Mouse (Mus musculus) neural tube, embryonic 12.5 days (tissue): Measurements from ENCODE around the gene Strn4. TPM values are rescaled to one million over a fixed set of nuclear protein-coding genes. Genes with fewer than 3 reads are reported as not detected.
A peak's percentile ranks its signal among the peaks of the same experiment; 100 is the strongest.

Experiments used
- ATAC-seq: fragments of 200-750 bp; cut with Nextera tagmentation; 2 replicates; pipeline ENCODE4 v1.8.0; 2017; ENCODE audit warnings: low read depth, mild to moderate bottlenecking, moderate TSS enrichment, moderate library complexity; ENCODE audit not compliant: low FRiP score
- H3K27ac ChIP-seq: fragments of 300-500 bp; sonication (generic); 2 replicates; pipeline ENCODE4 v1.5.1; 2016
- H3K27me3 ChIP-seq: fragments of 300-500 bp; sonication (generic); replicated peaks from 2 replicates; pipeline ENCODE4 v1.6.1; 2016; ENCODE audit warnings: mild to moderate bottlenecking
- H3K36me3 ChIP-seq: fragments of 300-500 bp; sonication (generic); 2 replicates; pipeline ENCODE4 v1.6.1; 2016; ENCODE audit warnings: mild to moderate bottlenecking
- H3K4me1 ChIP-seq: fragments of 300-500 bp; sonication (generic); 2 replicates; pipeline ENCODE4 v1.6.1; 2016
- H3K4me2 ChIP-seq: fragments of 300-500 bp; sonication (generic); replicated peaks from 2 replicates; pipeline ENCODE4 v1.6.1; 2016; ENCODE audit warnings: mild to moderate bottlenecking
- H3K4me3 ChIP-seq: fragments of 300-500 bp; sonication (generic); 2 replicates; pipeline ENCODE4 v1.5.1; 2016
- H3K9ac ChIP-seq: fragments of 300-500 bp; sonication (generic); 2 replicates; pipeline ENCODE4 v1.6.1; 2016; ENCODE audit warnings: mild to moderate bottlenecking
- H3K9me3 ChIP-seq: fragments of 300-500 bp; sonication (generic); 2 replicates; pipeline ENCODE4 v1.6.1; 2016; ENCODE audit warnings: mild to moderate bottlenecking
- WGBS: fragments of 180-500 bp; shearing (Covaris S2); methylation state at CpG from one replicate; pipeline ENCODE4 v1.1.7; 2016; 5-methylcytosine and 5-hydroxymethylcytosine counted together
- polyA plus RNA-seq: library from polyadenylated mRNA; unstranded; fragments of >200 nt; fragmentation: Nextera tagmentation; extraction: Ambion mirVana; gene quantifications from 2 replicates; pipeline ENCODE4 v1.2.1, GENCODE M21; 2016

Gene Strn4
- polyA plus RNA-seq, 1 experiment from 2014 or later, result 170 TPM

DNA sequence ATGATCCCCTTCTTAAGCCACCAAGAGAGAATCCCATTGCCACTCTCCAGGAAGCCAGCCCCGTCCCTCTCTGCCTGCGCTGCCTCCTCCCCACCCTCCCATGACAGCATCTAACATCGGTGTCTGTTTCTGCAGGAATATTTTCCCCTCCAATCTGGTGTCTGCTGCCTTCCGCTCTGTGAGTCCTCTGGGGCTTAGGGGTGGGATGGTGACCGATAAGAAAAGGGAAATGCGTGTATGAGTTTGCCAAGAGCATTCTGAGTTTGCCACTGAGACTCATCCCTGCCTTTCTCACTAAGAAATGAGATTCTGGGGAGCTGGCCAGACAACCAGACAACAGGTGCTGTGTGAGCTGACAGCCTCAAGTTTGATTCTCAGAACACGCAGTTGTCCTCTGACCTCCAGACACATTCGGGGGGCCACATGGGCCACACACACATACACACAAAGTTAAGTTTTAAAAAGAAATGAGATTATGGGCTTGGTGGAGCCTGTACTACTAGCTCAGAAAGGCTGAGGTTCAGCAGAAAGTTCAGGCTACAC lies 30.1 kb upstream of the Strn4 start:
- no peaks in the 10 kb centered on the region for H3K9me3 ChIP-seq
- H3K4me1 ChIP-seq, result peaks cover 25% of the 10 kb centered on the region
- WGBS, result 81% methylated on average over 8 of the region's 8 CpGs
- H3K4me3 ChIP-seq, result no peak overlapping the region
- H3K27ac ChIP-seq, result no peak overlapping the region
- H3K4me2 ChIP-seq, result no peak overlapping the region
- H3K36me3 ChIP-seq, result no peaks in the 10 kb centered on the region; the same call in 1 of the 2 replicates
- no peak overlapping the region for H3K9ac ChIP-seq
- ATAC-seq, result no peak
- H3K27me3 ChIP-seq, result peaks cover 7% of the 10 kb centered on the region; the same call in 1 of the 2 replicates

GRCm38 (mm10) chr7:16792316-16792715 lies 23.4 kb upstream of the Strn4 start:
- no peak for ATAC-seq
- H3K27ac ChIP-seq, result no peak overlapping the region
- no peak overlapping the region for H3K4me2 ChIP-seq
- H3K9me3 ChIP-seq, result no peaks in the 10 kb centered on the region
- H3K4me1 ChIP-seq, result no peaks in the 10 kb centered on the region
- no peak overlapping the region for H3K4me3 ChIP-seq
- no peaks in the 10 kb centered on the region for H3K27me3 ChIP-seq
- H3K9ac ChIP-seq, result no peak overlapping the region
- WGBS, result 78% methylated on average over 5 of the region's 5 CpGs
- peaks cover 4% of the 10 kb centered on the region for H3K36me3 ChIP-seq

DNA sequence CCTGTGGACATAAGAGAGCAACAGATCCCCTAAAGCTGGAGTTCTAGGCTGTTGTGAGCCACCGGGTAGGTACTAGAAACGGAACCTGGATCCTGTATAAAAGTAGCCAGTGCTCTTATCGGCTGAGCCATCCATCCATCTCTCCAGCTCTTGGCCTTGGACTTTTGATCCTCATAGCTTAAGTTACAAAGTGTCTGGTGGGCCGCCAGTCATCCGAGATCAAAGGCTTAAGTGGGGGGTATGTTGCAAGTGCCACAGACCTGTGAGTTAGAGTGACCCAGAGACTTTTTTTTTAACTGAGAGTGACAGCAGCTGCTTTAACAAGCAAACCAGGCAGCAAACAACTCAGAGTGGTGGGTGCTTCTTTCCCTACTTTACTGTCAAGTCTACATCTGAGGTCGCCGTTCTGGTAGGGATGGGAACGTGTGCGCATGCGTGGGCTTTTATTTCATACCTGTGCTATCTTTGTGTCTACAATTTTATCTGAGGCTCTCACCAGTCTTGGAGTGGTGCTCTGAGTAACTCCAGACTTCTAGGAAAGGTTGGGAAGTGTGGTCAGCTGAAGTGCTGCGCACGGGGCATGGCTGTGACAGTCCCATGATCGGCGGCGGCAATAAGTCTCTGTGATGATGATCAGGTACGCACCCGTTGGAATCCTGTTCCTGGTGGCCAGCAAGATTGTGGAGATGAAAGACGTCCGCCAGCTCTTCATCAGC lies 22.5 kb upstream of the Strn4 start:
- no peak overlapping the region for H3K9ac ChIP-seq
- 92% methylated on average over 19 of the region's 19 CpGs for WGBS
- no peaks in the 10 kb centered on the region for H3K27me3 ChIP-seq
- no peaks in the 10 kb centered on the region for H3K4me1 ChIP-seq
- ATAC-seq, result no peak
- no peaks in the 10 kb centered on the region for H3K9me3 ChIP-seq
- H3K36me3 ChIP-seq, result peaks cover 11% of the 10 kb centered on the region
- H3K4me3 ChIP-seq, result no peak overlapping the region
- H3K4me2 ChIP-seq, result no peak overlapping the region
- H3K27ac ChIP-seq, result no peak overlapping the region

- no peak overlapping the region for H3K4me2 ChIP-seq
- peaks cover 11% of the 10 kb centered on the region for H3K36me3 ChIP-seq
- 94% methylated on average over 5 of the region's 5 CpGs for WGBS
- H3K4me3 ChIP-seq, result no peak overlapping the region
- H3K27me3 ChIP-seq, result no peaks in the 10 kb centered on the region
- no peak overlapping the region for H3K27ac ChIP-seq
- no peaks in the 10 kb centered on the region for H3K9me3 ChIP-seq
- H3K4me1 ChIP-seq, result no peaks in the 10 kb centered on the region
- no peak overlapping the region for H3K9ac ChIP-seq
- ATAC-seq, result no peak
Observed at GRCm38 (mm10) chr7:16794886-16795285, 20.8 kb upstream of the Strn4 start.

DNA sequence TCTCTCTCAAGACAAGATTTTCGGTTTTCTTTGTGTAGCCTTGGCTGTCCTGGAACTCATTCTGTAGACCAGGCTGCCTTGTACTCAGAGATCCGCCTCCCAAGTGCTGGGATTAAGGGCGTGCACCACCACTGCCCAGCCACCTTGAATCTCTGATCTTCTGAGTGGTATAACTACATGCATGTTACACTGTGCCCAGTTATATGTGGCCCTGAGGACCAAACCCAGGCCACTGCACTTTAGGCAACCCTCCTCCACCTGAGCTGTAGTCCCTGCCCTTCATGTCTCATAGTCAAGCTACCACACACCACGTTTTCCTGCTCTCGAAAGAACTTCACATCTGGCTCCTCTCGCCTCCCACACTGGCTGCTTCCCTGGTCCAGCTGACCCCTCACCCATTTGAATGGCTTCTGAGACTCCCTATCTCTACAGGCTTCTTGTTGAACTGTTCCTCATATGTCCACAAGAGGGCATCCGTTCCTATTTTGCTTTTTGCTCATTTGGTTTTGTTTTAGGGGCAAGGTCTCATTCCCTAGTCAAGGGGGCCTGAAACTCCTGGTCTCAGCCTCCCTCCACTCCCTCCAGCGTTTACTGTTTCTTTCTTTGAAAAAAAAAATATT lies 11.2 kb upstream of the Strn4 start:
- H3K9me3 ChIP-seq, result no peaks in the 10 kb centered on the region
- no peak overlapping the region for H3K4me3 ChIP-seq
- no peak overlapping the region for H3K27ac ChIP-seq
- no peak overlapping the region for H3K4me2 ChIP-seq
- no peaks in the 10 kb centered on the region for H3K4me1 ChIP-seq
- ATAC-seq, result no peak
- H3K27me3 ChIP-seq, result no peaks in the 10 kb centered on the region
- H3K9ac ChIP-seq, result no peak overlapping the region
- peaks cover 21% of the 10 kb centered on the region for H3K36me3 ChIP-seq
- WGBS, result 35% methylated on average over 8 of the region's 8 CpGs

- no peak overlapping the region for H3K4me2 ChIP-seq
- no peak for ATAC-seq
- WGBS, result 88% methylated on average over 9 of the region's 9 CpGs
- H3K4me1 ChIP-seq, result peaks cover 19% of the 10 kb centered on the region
- H3K9me3 ChIP-seq, result no peaks in the 10 kb centered on the region
- H3K27ac ChIP-seq, result no peak overlapping the region
- H3K36me3 ChIP-seq, result peaks cover 25% of the 10 kb centered on the region
- H3K27me3 ChIP-seq, result peaks cover 29% of the 10 kb centered on the region
- H3K9ac ChIP-seq, result no peak overlapping the region
- H3K4me3 ChIP-seq, result no peak overlapping the region
Observed at GRCm38 (mm10) chr7:16807936-16808335, 7.8 kb upstream of the Strn4 start.

- no peak overlapping the region for H3K9ac ChIP-seq
- H3K9me3 ChIP-seq, result no peaks in the 10 kb centered on the region
- ATAC-seq, result no peak
- 87% methylated on average over 9 of the region's 9 CpGs for WGBS
- peaks cover 29% of the 10 kb centered on the region for H3K27me3 ChIP-seq
- no peak overlapping the region for H3K27ac ChIP-seq
- no peak overlapping the region for H3K4me3 ChIP-seq
- peaks cover 25% of the 10 kb centered on the region for H3K36me3 ChIP-seq
- no peak overlapping the region for H3K4me2 ChIP-seq
- peaks cover 19% of the 10 kb centered on the region for H3K4me1 ChIP-seq
Observed at GRCm38 (mm10) chr7:16808647-16809046, 7.0 kb upstream of the Strn4 start.

DNA sequence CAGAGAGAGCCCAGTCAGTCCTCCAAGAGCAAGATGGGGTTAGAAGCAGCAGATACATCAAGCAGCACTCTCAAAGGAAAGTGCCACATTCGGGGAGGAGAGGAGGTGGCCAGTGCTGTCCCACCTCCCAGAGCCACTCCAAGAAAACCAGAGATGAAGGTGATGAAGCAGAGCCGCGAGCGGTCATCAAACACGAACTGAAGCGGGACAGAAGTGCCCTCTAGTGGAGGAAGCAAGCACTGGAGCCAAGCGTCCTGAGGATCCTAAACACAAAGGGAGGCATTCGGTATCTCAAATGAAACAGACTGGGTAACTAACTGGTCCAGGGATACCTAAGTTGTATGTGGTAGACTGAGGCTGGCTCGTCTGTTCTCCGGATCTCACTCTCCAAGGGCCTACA lies 6.0 kb upstream of the Strn4 start:
- no peaks in the 10 kb centered on the region for H3K9me3 ChIP-seq
- 28% methylated on average over 10 of the region's 10 CpGs for WGBS
- peaks cover 29% of the 10 kb centered on the region for H3K27me3 ChIP-seq
- no peak overlapping the region for H3K4me3 ChIP-seq
- no peak overlapping the region for H3K9ac ChIP-seq
- no peak overlapping the region for H3K27ac ChIP-seq
- H3K4me2 ChIP-seq, result peak overlapping the region; percentile 28
- ATAC-seq, result no peak
- H3K36me3 ChIP-seq, result peaks cover 25% of the 10 kb centered on the region
- peaks cover 28% of the 10 kb centered on the region for H3K4me1 ChIP-seq

GRCm38 (mm10) chr7:16810399-16810919 lies 5.2 kb upstream of the Strn4 start:
- ATAC-seq, result no peak
- Histone ChIP-seq H3K27me3 (peaks cover 29% of the 10 kb centered on the region), H3K9ac (peak overlapping the region; percentile 62), H3K9me3 (no peaks in the 10 kb centered on the region), H3K4me1 (peaks cover 36% of the 10 kb centered on the region), H3K36me3 (peaks cover 25% of the 10 kb centered on the region), H3K27ac (no peak overlapping the region), H3K4me2 (peak overlapping the region; percentile 83), H3K4me3 (peak overlapping the region; percentile 43)
- WGBS, result 56% methylated on average over 28 of the region's 28 CpGs

DNA sequence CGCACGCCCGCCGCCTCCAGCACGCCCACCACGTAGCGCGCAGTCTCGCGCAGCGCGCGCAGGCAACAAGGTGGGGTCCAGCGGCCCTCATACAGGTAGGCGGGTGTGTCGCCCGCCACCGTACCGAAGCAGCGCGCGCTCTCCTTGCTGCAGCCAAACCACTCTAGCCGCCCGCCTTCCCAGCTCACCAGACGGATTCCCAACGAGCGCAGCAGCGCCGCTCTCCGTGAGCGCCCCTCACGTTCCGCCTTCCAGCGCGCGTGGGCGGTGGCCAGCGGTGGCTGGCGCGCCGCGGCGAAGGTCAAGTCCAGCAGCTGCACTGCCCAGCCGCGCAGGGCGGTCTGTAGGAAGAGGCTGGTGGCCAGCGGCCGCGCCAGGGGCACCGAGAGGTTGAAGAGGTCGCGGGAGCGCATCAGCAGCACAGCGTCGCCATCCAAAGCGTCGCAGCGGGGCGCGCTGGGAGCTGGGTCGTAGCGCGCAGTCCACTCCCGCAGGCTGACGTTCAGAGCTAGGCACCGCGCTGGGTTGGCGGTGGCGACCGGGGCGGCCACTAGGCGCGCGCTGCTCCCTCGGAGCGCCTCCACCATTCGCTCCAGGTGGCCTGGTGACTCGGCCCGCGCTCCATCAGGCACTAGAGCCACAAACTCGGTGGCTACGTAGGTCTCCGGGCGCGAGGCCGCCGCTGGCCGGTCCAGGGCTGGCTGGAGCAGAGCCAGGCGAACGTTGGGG lies 4.6 kb upstream of the Strn4 start:
- 6% methylated on average over 90 of the region's 90 CpGs for WGBS
- no peak for ATAC-seq
- Histone ChIP-seq H3K9me3 (no peaks in the 10 kb centered on the region), H3K27me3 (peaks cover 29% of the 10 kb centered on the region), H3K4me3 (peak overlapping the region; percentile 43), H3K27ac (peak overlapping the region; percentile 37; the same call in 1 of the 2 replicates), H3K4me2 (peak overlapping the region; percentile 83), H3K36me3 (peaks cover 25% of the 10 kb centered on the region), H3K9ac (peak overlapping the region; percentile 62), H3K4me1 (peaks cover 38% of the 10 kb centered on the region)

GRCm38 (mm10) chr7:16811649-16812070 lies 4.0 kb upstream of the Strn4 start:
- Histone ChIP-seq H3K4me1 (peaks cover 38% of the 10 kb centered on the region), H3K9me3 (no peaks in the 10 kb centered on the region), H3K4me2 (peak overlapping the region; percentile 83), H3K4me3 (peak overlapping the region; percentile 43), H3K36me3 (peaks cover 25% of the 10 kb centered on the region), H3K27ac (no peak overlapping the region), H3K27me3 (peaks cover 29% of the 10 kb centered on the region), H3K9ac (peak overlapping the region; percentile 62)
- no peak for ATAC-seq
- WGBS, result 9% methylated on average over 17 of the region's 17 CpGs

- no peak for ATAC-seq
- Histone ChIP-seq H3K27me3 (peaks cover 29% of the 10 kb centered on the region), H3K4me1 (peaks cover 45% of the 10 kb centered on the region), H3K36me3 (peaks cover 19% of the 10 kb centered on the region), H3K9ac (no peak overlapping the region), H3K27ac (no peak overlapping the region), H3K4me2 (no peak overlapping the region), H3K4me3 (no peak overlapping the region), H3K9me3 (no peaks in the 10 kb centered on the region)
- WGBS, result 70% methylated on average over 2 of the region's 2 CpGs
Observed at GRCm38 (mm10) chr7:16812505-16812904, 3.2 kb upstream of the Strn4 start.
